Mouse (Mus musculus) spleen, postnatal 0 days (tissue): ENCODE results near the gene Hadha. TPM values are rescaled to one million over a fixed set of nuclear protein-coding genes. Genes with fewer than 3 reads are reported as not detected.

ENCODE experiments used
- microRNA counts: library from miRNA; unstranded; fragments of <30 nt; microRNA quantifications from one replicate; lab custom pipeline; 2015
- polyA plus RNA-seq: library from polyadenylated mRNA; unstranded; fragments of >200 nt; fragmentation: Nextera tagmentation; extraction: Ambion mirVana; gene quantifications from 2 replicates; pipeline ENCODE4 v1.2.1, GENCODE M21; 2015

Hadha gene
- 69.2 and 77.7 TPM in 2 replicates for polyA plus RNA-seq

DNA sequence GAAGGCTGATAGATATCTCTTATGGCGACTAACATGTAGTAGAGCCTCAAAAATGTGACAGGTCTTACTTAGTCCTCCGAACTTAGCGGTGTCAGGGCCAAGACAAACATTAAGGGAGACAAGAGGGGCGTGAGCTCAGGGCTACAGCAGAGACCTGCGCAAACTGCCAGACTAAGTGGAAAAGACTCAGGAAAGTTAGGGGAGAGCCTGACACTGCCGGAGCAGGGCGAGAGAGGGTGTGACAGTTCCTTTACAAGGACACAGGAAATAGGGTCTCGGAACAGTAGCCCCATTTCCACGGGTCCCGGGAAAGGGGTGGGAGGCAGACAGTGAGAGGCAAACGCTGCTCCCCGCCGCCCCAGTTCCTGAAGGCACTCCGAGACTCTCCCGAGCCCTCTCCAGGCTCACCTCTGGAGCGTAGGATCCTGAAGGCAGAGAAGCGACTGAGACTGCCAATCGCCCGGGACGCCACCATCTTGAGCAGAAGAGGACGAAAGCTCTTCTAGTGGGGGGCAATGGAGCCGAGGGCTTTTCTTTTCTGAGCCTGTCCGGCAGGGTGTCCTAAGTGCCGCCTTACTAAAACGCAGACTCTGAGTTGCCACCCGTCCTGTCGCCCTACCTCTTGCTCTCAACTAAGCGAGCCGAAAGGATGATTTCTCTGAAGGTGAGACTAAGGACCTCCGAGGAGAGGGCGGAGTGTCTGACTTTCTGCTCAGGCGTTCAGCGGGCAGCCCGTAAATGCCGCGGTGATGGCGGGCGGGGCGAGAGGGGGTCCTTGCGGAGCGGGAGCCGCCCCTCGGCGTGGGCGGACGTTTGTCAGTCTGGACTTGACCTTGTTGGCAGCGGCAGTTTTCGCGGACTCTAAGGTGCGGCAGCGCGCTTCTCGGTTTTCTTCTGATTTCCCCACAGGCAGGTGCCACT, at the start of gene Hadha, which contains the start of gene Hadhb:
Hadha (minus strand) TSS at position 689 of the 921 bp plus-strand sequence.
Hadhb (plus strand) TSS at position 775 of the 921 bp plus-strand sequence.

DNA sequence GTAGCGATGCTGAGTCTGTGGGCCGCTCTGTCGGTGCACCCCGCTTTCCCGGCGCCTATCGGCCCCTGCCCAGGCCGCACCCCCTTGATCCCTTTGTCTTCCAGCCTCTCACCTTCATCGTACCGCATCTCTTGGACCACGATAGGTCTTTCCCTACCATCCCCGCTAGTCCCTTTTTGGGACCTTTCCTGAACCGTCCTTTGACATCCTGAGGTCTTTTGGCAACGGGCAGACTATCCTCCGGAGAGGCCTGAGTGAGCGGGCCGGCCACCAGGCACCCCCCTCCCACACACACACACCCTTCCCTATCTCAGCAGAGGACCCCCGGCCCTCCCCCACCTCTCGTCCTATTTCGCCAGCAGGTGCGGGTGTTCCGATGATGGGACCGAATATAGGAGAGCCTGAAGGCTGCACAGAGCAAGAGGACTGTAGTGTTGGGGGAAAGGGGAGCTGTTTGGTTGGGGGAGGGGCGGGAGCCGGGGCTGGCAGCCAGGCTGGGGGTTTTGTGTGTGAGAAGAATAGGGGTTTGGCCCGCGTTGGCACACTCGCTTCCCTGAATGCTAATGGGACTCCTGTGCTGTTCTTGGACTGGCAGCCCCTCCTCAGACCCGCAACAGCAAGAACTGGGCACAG, 49.2 kb downstream of the Hadha start, which contains the start of gene 3110082J24Rik:
3110082J24Rik (minus strand) TSS at position 419 of the 633 bp plus-strand sequence.

DNA sequence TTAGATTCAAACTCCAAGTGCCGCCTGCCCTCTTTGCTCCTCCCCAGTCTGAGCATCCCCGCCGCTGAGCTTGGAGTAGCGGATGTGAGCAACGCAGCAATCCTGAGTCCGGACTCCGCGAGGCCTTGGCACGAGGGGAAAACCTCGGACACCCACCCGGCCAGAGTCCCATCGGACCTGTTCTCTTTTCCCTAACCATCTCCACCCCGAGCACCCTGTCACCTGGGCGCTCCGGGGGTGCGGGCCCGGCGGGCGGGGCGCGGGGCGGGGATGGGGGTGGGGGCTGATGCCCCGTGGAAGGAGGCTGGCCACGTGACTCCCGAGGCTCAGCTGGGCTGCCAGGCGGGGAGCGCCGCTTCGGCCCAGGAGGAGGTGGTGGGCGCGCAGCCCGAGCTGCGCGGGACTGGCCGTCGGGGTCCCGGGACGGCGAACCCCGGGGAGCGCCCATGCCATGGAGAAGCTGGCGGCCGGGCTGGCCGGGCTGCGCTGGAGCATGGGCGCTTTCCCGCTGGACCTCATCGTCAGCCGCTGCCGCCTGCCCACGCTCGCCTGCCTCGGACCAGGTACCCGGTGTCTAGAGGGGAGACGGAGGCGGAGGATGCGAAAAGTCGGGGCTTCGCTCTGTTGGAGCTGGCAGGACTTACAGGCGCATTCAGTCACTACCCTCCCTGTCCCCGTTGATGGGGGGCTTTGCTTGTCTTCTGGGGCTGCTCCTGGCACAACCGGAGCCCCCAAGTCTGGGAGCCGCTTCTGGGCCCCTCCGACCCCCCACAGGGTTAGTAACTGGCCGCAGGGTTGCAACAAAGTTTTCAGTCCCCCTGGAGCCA, 49.9 kb downstream of the Hadha start, which contains the start of gene Garem2:
Garem2 (plus strand) TSS at position 321 of the 827 bp plus-strand sequence.

GRCm38 (mm10) chr5:30072825-30073821, 81.8 kb downstream of the Hadha start, which contains the start of gene Tyms:
Gene Tyms, minus strand, starts transcription at chr5:30073617.

MicroRNAs encoded within 50 kb of the gene (microRNA counts, 519-probe panel; counts per million panel counts)
- microRNA mmu-miR-1960 (lab: Ali Mortazavi, UCI): 88.3 counts per million

Other genes starting within 250 kb of the Hadha start
- 0.57 and 1.3 TPM in 2 replicates for gene Il6, start 142.0 kb downstream of the Hadha start, polyA plus RNA-seq
- 230 and 261 TPM in 2 replicates for gene Tyms, start 81.5 kb downstream of the Hadha start, polyA plus RNA-seq
- 0.02 TPM in 1 of 2 replicates, not detected in the other for gene Garem2, start 50.0 kb downstream of the Hadha start, polyA plus RNA-seq
- not detected in 2 replicates for gene 3110082J24Rik, start 49.1 kb downstream of the Hadha start, polyA plus RNA-seq
- gene Hadhb, start 86 bp upstream of the Hadha start, polyA plus RNA-seq: 100 and 103 TPM in 2 replicates
- gene Adgrf3, start 50.6 kb upstream of the Hadha start, polyA plus RNA-seq: 0.26 and 0.30 TPM in 2 replicates
- gene Selenoi, start 77.4 kb upstream of the Hadha start, polyA plus RNA-seq: 11.6 and 12.6 TPM in 2 replicates
- gene Drc1, start 126.2 kb upstream of the Hadha start, polyA plus RNA-seq: not detected in 2 replicates